Mouse (Mus musculus): ENCODE results near the gene AF366264.

GRCm38 (mm10) chr8:13799566-13799965 lies 38.6 kb downstream of the AF366264 start:
- no peak for TF ChIP-seq CTCF (conservative IDR thresholded peaks at IDR 0.05; ENCODE audit: insufficient read depth, insufficient read length, low read depth, low read length)
- no peak for TF ChIP-seq POLR2A (IDR thresholded peaks at IDR 0.05; ENCODE audit: low read depth, low read length)
